Mouse (Mus musculus) adrenal gland (tissue): ENCODE data around the gene 2310039H08Rik.

Experiments used
- intact Hi-C: fragments of 180-260 bp; cut with DNase I; formaldehyde crosslinking; loops from one replicate; pipeline ENCODE4 v1.15.1; 2025
- long read RNA-seq, 2 experiments: library from polyadenylated mRNA; unstranded; transcript quantifications; one replicate each; pipeline ENCODE4 v2.0.0; 2020; ENCODE audit warnings: borderline replicate concordance in 1 of 2; ENCODE audit not compliant: insufficient replicate concordance in 1 of 2

Gene 2310039H08Rik
- long read RNA-seq, experiment 1, transcript 2310039H08Rik-201 (1 exons, 762 nt): major isoform, 114 of 114 reads
- long read RNA-seq, experiment 1, partial matches to known transcripts: 0 of 114 reads
- long read RNA-seq, experiment 1, other reads (novel, unspliced or antisense): 0 of 114 reads
- long read RNA-seq, experiment 2, transcript 2310039H08Rik-201 (1 exons, 762 nt): major isoform, 120 of 120 reads
- long read RNA-seq, experiment 2, partial matches to known transcripts: 0 of 120 reads
- long read RNA-seq, experiment 2, other reads (novel, unspliced or antisense): 0 of 120 reads

DNA sequence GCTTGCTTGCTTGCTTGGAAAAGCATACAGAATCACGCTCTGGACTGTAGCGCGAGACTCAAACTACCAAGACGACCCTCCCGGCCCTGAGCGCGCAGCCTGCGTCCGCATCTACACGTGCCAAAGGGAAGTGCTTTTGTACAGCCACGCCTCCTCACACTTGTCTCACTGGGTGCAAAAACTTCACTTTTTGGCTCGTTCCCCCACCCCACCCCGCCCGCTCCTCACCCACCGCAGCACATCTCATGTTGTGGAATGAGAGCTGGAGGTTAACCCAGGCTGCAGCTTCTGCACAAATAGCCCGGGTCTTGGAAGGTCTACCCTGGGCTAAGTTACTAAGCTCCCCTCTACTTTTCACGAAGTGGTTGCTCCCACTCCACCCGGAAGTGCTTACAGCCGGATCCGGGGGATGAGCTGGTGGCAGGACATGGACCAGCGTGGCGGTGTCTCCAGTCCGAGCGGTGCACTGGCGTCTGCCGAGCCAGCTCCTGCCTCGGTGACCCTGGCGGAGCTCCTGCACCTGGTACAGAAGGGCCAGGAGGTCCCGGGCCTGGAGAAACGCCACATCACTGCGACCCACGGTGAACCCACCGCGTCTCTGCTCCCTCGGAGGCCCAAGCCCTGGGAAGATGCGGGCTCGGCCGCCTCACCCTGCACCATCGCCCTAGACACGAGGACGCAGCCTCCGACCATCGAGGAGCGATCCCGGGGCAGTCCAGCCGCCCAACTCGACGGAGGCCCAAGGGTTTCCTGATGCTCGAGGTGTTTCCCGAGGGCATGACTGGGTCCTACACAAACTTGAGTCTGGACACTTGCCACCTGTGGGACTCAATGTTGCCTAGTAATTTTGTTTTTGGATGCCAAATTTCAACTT lies at the start of gene 2310039H08Rik:
Gene 2310039H08Rik, plus strand, starts transcription at position 232 of the 874 bp plus-strand sequence.
- intact Hi-C loops: no loop called here

DNA sequence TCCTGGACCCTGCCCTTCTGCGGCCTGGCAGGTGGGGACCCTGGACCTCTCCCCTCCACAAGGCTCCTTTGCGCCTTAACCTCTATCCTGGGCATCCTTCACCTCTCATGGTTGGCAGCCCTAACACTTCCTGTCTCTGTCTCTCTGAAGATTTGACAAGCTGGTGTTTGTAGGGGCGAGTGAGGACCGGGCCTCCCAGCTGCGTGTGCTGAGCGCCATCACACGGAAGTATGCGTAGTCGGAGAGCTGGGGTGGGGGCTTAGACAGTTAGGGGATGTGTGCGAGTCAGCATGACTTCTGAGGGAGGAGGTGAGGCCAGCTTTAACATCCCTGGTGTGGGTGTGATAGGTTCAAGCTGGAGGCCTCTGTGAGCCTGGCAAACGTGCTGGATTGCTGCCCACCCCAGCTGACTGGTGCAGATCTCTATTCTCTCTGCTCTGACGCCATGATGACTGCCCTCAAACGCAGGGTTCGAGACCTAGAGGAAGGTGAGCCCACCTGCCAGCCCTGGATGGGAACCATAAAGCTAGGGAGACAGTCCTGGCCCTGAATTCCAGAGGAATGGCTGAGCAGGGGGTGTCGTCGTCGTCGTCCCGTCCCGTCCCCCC lies 47.9 kb upstream of the 2310039H08Rik start:
- intact Hi-C loops: no loop called here

DNA sequence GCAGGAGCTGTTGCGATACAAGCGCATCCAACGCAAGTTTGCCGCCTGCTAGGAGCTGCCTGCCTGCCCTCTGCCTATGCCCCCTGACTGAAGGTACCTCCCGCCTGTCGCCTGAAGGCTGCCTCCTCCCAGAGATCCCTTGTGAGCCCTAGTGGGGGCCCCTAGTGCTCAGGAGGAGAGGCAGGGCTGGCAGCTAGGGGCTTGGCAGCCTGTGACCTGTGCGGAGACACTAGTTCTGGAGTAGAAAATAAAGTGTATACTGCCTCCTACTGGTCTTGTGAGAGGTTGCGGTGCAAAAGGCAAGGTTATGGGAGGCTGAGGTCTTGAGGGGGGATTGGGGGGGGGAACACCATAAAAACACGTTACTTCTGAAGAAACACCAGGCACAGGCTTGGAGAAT lies 47.2 kb upstream of the 2310039H08Rik start:
- intact Hi-C loops: no loop called here

DNA sequence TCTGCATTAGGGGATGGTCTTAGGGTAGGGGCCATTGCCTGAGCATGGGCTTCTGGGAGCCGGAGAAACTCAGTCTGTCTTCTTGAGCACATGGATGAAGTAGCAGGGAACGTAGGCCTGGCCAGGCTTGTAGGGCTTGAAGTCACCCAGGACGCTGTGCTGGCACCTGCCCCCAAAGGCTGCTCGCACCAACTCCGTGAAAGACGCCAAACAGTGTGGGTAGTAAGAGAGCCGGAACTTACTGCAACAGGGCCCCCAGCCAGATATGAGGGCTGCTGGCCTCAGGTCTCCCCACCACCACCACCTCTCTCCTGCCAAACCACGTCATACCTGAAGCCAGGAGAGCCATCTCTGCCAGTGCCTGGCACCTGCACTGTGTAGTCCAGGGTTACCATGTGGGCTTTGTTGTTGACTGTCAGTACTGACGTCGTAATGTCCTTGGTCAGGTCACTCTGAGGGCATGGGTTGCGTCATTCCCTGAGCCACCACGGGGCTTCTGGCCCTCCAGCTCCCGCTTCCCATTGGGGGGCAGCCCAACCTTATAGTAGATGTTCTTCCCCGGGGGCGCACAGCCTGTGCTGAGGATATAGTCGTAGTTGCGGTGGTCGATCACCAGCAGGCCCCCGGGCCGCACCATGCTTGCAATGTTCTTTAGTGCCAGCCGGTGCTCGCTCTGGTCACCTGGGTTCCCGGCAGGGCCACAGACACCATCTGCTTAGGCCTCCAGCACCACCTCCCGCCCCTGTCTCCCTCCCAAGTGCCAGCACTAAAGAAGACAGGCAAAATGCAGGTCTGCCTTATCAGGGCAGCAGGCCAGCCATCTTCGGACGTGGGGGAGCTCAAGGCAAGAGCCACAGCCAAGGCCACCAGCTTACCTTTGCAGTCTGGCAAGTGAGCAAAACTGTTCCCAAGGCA lies 46.4 kb upstream of the 2310039H08Rik start:
- intact Hi-C loops: no loop called here

DNA sequence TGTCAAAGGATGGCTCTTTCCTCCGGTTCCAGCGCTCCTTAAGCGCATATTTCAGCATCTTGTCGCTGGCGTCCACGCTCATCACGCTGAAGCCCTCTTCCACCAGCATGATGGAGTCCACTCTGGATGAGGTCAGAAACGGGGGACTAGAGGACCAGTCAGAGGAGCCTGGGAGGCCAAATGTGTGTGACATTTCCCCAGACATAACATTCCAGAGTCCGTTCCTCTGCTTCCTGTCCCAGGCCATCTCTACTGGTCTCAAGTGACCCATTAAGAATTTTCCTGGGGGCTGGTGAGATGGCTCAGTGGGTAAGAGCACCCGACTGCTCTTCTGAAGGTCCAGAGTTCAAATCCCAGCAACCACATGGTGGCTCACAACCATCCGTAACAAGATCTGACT lies 45.2 kb upstream of the 2310039H08Rik start:
- intact Hi-C loops: no loop called here

DNA sequence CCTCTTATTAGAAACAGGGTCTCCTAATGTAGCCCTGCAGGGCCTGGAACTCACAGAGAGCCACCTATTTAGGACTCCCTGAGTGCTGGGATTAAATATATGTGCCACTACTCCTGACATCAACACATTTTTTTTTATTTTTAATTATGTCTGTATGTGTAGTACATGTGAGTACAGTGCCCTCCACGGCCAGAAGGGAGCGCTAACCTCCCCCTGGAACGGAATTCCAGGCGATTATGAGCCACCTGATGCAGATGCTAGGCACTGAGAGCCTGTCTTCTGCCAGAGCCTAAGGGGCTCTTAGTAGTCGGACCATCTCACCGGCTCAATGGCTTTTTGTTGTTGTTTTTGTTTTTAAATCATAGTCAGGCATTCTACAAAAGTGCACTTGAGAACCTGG lies 44.4 kb upstream of the 2310039H08Rik start:
- intact Hi-C loops: no loop called here

DNA sequence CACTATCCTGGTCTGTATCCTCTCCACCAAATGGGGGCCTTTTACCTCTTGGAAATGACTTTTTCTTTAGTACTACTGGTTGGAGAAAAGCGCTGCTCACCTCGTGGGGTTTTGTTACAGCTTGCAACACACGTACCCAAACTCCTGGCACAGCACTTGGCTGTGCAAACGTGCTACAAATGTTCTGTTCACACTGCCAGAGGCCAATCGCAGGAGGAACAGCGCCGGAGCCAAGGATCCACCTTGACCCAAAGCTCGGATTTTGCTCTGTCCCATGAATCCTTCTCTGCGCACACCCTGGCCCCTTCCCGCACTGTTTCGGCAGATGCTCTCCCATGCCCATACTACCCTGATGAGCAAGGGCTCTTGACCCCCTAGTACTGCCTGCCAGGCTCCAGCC lies 43.9 kb upstream of the 2310039H08Rik start:
- intact Hi-C loops: no loop called here

DNA sequence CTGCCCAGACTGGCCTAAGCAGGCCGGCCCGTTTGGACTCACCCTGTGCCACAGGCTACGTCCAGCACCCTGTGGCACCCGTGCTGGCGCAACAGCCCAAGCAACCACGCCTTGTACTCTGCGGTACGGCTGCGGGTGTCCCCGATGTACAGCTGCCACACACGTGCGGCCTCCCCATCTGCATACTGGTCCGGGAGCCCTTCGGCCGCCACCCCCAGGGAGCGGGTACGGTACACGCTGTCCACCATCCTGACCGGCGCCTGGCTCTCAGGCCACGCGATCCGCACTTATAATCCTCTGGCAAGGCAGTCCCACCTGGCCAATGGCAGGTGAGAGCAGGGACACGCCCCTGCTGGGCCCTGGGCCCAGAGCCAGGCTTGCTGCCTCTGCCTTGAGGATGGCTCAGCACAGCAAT lies 43.5 kb upstream of the 2310039H08Rik start, which contains the start of gene Gnmt:
Gene Gnmt, minus strand, starts transcription at position 265 of the 415 bp plus-strand sequence.
- intact Hi-C loops: no loop called here

DNA sequence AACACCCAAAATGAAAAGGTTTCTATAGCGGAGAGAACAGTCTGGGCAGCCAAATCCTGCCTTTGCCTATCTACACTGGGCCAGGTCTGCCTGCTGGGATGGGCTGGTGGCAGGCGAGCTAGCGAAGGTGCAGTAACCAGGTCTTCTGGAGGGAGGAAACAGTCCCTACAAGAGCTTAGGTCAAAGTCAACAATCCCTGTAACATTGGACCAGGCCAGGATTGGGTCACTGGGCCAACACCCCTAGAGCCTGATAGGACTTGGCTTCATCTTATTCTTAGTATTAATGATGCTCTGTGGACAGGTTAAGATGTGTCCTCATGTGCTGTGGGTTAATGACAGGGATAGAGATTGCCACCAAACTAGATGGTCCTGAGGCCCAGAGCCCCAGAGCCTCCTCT lies 38.4 kb upstream of the 2310039H08Rik start:
- intact Hi-C loops: no loop called here

DNA sequence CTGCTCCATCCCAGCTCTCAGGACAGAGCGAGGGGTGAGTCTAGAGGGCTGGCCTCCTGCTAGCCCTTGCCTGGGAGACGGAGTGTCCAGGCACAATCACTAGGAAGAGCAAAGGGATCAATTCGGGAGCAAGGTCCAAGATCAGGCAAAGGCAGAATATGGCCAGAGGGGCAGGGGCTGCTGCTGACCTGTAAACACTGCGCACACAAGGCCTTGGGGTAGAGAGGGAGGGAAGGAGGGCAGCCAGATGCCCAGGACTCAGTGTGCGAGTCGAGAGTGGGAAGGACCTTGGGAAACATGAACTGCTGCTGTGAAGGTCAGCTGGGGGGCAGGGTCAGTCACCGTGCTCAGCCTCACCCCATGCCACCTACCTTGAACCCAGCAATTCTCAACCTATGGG lies 37.1 kb upstream of the 2310039H08Rik start:
- intact Hi-C loops: no loop called here

DNA sequence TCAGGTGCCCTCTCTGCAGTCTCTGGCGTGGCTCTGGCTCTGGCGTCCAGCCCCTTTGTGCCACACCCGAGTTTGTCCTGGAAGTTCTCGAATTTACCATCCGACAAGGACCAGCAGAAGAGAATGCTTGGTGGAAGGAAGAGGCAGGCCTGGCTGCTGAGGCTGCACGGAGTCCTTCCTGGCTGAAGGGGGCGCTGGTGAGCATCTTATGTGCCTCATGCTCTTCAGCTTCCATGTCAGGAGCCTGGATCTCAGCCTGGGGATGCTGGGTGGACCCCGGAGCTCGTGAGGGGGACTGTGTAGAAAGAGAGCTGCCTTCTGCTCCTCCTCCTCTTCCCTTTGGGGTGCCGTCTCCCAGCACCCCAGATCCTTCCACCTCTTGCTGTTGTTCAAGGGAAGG lies 36.3 kb upstream of the 2310039H08Rik start:
- intact Hi-C loops: no loop called here

DNA sequence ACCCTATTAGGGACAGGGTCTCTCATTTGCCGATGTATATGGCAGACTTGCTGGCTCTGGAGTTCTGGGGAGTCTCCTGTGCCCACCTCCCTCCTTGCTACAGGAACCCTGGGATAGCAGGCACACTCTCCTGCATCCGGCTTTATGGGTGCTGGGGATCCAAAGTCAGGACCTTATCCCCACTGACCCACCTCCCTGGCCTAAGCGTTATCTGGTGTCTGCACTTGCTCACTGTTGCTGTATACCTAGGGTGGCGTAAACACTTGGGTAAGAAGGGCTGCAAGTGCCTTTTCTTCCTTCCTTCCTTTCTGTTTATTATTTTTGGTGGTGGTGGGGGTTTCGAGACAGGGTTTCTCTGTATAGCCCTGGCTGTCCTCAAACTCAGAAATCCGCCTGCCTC lies 31.1 kb upstream of the 2310039H08Rik start:
- intact Hi-C loops: no loop called here

DNA sequence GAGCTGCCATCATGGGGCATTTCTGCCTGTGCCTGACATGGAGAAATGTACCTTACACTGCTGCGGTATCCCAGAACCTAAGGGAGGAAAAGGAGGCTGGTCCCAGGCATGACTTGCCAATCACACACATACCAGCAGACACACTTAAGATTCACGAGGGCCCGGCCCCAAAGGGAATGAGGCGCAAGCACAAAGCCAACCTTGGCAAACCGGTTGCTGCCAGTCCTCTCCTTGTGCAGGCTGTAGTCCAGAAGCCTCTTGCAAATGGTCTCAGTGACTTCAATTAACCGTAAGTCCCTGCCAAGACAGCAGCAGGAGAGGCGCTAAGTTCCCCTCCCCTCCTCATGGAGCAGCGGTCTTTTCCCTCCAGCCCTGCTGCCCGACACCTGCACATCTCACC lies 29.4 kb upstream of the 2310039H08Rik start:
- intact Hi-C loops: no loop called here

DNA sequence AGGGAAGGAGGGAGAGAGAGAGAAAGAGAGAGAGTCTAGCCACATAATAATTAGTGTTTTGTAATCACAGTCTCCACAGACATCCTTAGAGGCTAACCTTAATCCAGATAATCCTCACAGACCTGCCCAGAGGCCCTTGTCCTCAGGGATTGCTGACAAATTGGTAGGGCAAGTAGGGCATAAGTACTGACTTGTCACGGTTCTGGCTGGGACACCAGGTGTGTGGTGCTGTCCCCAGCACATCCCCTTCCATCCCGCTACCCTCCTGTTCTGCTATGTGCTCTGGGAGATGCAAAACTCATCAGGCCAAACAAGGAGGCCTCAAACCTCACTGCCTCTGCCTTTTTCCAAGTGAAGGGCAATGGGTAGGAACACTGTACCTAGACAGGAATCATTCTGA lies 26.9 kb upstream of the 2310039H08Rik start:
- intact Hi-C loops: no loop called here

DNA sequence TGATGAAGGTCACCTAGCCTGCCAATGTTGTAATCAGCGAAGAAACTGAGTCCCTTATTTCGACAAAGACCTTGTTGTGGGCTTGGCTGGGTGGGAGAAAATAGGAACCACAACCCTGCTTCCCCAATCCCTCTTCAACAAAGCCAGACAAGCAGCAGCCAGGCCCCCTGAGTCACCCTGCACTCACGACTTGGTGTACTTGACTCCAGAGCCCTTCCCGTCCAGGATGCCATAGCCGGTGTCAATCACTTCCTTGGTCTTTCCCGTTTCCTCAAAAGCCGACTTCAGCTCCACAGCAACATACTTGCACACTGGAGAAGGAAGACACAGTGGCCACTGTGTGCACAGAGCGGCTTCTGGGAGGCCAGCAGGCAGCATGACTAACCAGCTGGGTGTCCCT lies 25.2 kb upstream of the 2310039H08Rik start:
- intact Hi-C loops: no loop called here

DNA sequence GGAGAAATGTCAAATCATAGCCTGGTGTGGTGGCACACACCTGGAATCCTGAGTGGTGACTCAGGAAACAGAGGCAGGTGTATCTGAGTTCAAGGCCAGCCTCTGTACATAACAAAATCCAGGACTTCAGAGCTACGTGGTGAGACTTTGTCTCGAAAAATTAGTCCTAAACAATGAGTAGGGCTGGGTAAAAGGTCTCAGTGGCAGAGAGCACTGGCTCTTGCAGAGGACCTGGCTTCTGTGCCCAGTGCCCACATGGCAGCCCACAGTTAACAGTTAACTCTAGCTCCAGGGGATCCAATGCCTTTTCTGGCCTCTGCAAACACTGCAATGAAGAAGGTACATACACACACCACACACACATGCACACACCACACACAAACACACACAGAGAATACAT lies 24.6 kb upstream of the 2310039H08Rik start:
- intact Hi-C loops: no loop called here

DNA sequence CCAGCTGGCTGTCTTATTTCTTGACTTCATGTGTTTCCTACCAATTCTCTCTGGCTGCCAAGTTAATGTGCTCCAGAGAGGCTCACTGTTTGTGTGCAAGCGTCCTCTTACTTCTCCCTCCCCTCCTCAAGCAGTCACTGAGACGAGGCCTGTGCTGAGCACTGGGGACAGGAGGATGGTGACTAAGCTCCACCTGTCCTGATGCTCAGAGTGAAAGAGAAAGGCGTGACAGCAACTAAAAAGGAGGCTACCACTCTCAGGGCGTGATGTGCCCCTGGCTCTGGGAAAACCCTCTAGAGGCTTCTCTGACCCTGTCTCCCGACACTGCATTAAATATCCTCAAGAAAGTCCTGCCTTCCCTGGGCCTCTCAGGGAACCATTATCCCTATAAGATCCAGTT lies 23.2 kb upstream of the 2310039H08Rik start:
- intact Hi-C loops: no loop called here

DNA sequence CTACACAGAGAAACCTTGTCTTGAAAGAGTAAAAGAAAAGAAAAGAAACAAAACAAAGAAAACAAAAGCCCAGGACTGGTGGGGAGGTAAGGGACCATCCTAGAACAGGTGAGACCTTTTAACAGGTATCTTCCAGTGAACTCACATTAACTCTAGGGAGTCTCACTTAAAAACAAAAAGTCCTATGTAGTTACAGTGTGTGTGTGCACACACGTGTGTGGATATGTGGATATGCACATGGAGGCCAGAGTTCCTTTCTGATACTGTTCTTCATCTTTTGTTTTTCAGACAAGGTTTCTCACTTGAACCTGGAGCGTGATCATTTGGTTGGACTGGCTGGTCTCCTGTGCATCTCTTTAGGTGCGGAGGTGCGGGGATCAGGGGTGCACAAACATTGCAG lies 21.9 kb upstream of the 2310039H08Rik start:
- intact Hi-C loops: no loop called here

DNA sequence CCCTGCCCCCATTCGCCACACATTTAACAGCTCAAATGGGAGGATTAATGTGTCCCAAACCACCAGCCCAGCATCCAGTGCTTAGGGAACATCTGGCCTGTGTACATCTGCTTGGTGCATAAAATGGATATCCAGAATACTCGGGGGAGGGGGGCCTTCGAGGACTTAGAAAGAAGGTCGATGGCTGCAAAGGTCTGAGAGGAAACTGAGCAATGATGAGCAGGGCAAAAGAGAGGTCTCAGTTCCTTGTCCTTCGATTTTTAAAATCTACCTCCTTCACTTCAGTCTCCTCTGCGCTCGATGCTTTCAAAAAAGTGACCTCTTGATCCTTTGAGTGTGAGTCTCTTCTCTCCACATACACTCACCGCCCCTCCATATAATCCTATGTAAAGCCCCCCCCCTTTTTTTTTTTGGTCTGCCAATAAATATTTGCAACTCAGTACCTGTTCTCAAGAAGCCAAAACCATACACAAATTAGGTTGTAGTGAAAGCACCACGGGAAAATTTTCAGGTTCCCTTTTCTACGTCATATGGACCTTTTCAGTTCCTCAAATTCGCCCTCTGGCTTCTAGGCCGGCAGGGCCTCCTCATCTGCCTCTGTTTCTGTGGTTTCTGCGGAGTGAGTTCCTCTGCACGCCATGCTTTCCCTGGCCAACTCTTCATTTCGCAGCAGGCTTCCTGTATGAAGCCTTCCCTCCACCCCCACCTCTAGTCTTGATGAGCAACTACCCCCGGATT lies 21.2 kb upstream of the 2310039H08Rik start:
- intact Hi-C loops: no loop called here

DNA sequence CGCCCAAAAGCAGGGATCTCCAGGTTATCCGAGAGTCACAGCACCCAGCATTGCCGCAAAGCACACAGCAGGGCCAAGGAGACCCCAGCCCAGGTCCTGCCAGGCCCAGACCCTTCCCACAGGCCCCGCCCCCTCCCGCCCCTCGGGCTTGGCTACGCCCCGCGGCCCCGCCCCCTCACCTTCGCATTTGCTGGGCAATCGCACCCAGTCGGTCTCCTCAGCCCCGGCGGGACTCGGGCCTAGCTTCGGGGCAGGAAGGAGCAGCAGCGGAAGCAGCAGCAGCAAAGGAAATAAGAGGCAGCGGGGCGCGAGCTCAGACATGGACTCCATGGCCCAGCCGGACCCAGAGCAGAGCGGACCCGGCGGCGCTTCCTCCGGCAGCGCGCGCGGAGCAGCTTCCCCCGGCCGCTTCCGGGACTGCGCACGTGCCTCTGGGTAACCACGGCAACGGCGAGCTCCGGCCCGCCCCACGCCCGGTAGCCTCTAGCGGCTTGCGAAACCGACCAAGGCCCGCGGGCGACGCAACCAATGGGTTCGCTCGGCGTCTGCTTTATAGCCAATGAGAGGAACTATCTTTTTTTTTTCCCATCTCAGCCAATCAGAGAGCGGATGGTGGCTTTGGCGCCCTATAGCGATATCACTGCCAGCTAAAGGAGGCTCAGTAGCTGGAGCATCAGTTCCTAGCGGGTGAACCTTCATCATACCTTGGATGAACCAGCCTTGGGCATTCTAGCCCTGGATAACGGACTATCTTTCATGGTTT lies 20.5 kb upstream of the 2310039H08Rik start, which contains the start of gene Cnpy3:
Gene Cnpy3, minus strand, starts transcription at position 421 of the 763 bp plus-strand sequence.
- intact Hi-C loops: no loop called here
